ENCODE assay signal across 20 mouse cellular contexts in genomic region chr1:76247126-76247525, GRCm38 (mm10).
DNase-seq lines count a peak whose midpoint lies in the region; ATAC-seq lines count a peak whose summit lies in the region.
"Had no signal": no experiment of that assay in that cellular context is flagged by ENCODE, and none has a peak within 500 bp of the region (broad histone marks: within the 10 kb centered on the region; RNA-seq: fewer than 3 reads in every experiment).

No protein-coding gene starts in this region.

- H3K4me2 ChIP-seq in intestine, embryonic 14.5 days (ENCODE audit: low read length): no peak overlapping the region
- H3K4me2 ChIP-seq in intestine, embryonic 16.5 days (ENCODE audit: low read depth, low read length): no peak overlapping the region
- H3K4me2 ChIP-seq in embryonic facial prominence, embryonic 14.5 days (ENCODE audit: low read depth, low read length): no peak overlapping the region
- H3K4me2 ChIP-seq: embryonic facial prominence, embryonic 13.5 days; heart, embryonic 11.5 days; heart, embryonic 15.5 days; hindbrain, embryonic 14.5 days had no signal

- no peak overlapping the region for H3K9ac ChIP-seq in intestine, embryonic 14.5 days (ENCODE audit: low read length)
- H3K9ac ChIP-seq in intestine, embryonic 16.5 days (ENCODE audit: low read depth, low read length): no peak overlapping the region
- H3K9ac ChIP-seq in embryonic facial prominence, embryonic 14.5 days (ENCODE audit: low read depth, low read length): no peak overlapping the region
- H3K9ac ChIP-seq: embryonic facial prominence, embryonic 13.5 days; heart, embryonic 15.5 days had no signal

- H3K27me3 ChIP-seq in intestine, embryonic 14.5 days (replicated peaks; ENCODE audit: control insufficient read depth, insufficient read depth, low read length): no peaks in the 10 kb centered on the region
- H3K27me3 ChIP-seq in intestine, embryonic 16.5 days (replicated peaks; ENCODE audit: control insufficient read depth, insufficient read depth, low read length): no peaks in the 10 kb centered on the region
- H3K27me3 ChIP-seq in embryonic facial prominence, embryonic 14.5 days (replicated peaks; ENCODE audit: control insufficient read depth, insufficient read depth, low read length): no peaks in the 10 kb centered on the region
- H3K27me3 ChIP-seq: CH12.LX; embryonic facial prominence, embryonic 13.5 days; heart, embryonic 15.5 days had no signal

- H3K36me3 ChIP-seq in intestine, embryonic 14.5 days (ENCODE audit: control insufficient read depth, insufficient read depth, low read length): no peaks in the 10 kb centered on the region
- H3K36me3 ChIP-seq in intestine, embryonic 16.5 days (ENCODE audit: control insufficient read depth, insufficient read depth, low read length): no peaks in the 10 kb centered on the region
- no peaks in the 10 kb centered on the region for H3K36me3 ChIP-seq in embryonic facial prominence, embryonic 14.5 days (ENCODE audit: control insufficient read depth, insufficient read depth, low read length)
- H3K36me3 ChIP-seq: embryonic facial prominence, embryonic 13.5 days; heart, embryonic 15.5 days; hindbrain, embryonic 10.5 days had no signal

- H3K9me3 ChIP-seq in intestine, embryonic 14.5 days (ENCODE audit: control insufficient read depth, low read length): no peaks in the 10 kb centered on the region
- H3K9me3 ChIP-seq in intestine, embryonic 16.5 days (ENCODE audit: control insufficient read depth, low read length): no peaks in the 10 kb centered on the region
- no peaks in the 10 kb centered on the region for H3K9me3 ChIP-seq in embryonic facial prominence, embryonic 14.5 days (ENCODE audit: control insufficient read depth, low read length)
- H3K9me3 ChIP-seq: embryonic facial prominence, embryonic 13.5 days; heart, embryonic 15.5 days; hindbrain, embryonic 10.5 days had no signal

- 45% methylated on average over 8 of the region's 8 CpGs for WGBS in intestine, embryonic 14.5 days
- WGBS in intestine, embryonic 16.5 days: 48% methylated on average over 8 of the region's 8 CpGs
- 29% methylated on average over 8 of the region's 8 CpGs for WGBS in embryonic facial prominence, embryonic 14.5 days

- H3K4me3 ChIP-seq in intestine, embryonic 14.5 days (ENCODE audit: low read depth, low read length): no peak overlapping the region
- H3K4me3 ChIP-seq in intestine, embryonic 16.5 days (ENCODE audit: low read length): no peak overlapping the region
- H3K4me3 ChIP-seq in embryonic facial prominence, embryonic 14.5 days (ENCODE audit: low read depth, low read length): no peak overlapping the region
- H3K4me3 ChIP-seq: embryonic facial prominence, embryonic 13.5 days; heart, adult 2 months; heart, embryonic 15.5 days; hindbrain, embryonic 10.5 days had no signal

- no peak overlapping the region for H3K27ac ChIP-seq in intestine, embryonic 14.5 days (ENCODE audit: low read depth)
- no peak overlapping the region for H3K27ac ChIP-seq in intestine, embryonic 16.5 days (ENCODE audit: low read length)
- H3K27ac ChIP-seq in embryonic facial prominence, embryonic 14.5 days (replicated peaks; ENCODE audit: low read depth, low read length): no peak overlapping the region
- H3K27ac ChIP-seq: embryonic facial prominence, embryonic 13.5 days; heart, adult 2 months had no signal

- no peak for ATAC-seq in intestine, embryonic 14.5 days (replicated peaks; ENCODE audit: low FRiP score, low TSS enrichment, low read depth)
- ATAC-seq in intestine, embryonic 16.5 days: no peak
- no peak for ATAC-seq in embryonic facial prominence, embryonic 14.5 days (ENCODE audit: low read depth)
- no peak for ATAC-seq in cerebellum, adult (ENCODE audit: insufficient number of reproducible peaks, low FRiP score, low TSS enrichment)
- ATAC-seq: activated CD4-positive, CD25-positive, alpha-beta regulatory T cell, adult 4 months; intestine, postnatal 0 days; Patski had no signal

- H3K4me1 ChIP-seq in intestine, embryonic 14.5 days (replicated peaks; ENCODE audit: control insufficient read depth, insufficient read depth, low read length): no peaks in the 10 kb centered on the region
- H3K4me1 ChIP-seq in intestine, embryonic 16.5 days (ENCODE audit: control insufficient read depth, insufficient read depth, low read length): no peaks in the 10 kb centered on the region
- H3K4me1 ChIP-seq in embryonic facial prominence, embryonic 14.5 days (ENCODE audit: control insufficient read depth, insufficient read depth, low read length): peaks cover 16% of the 10 kb centered on the region

- DNase-seq in intestine, embryonic 14.5 days (ENCODE audit: low spot score): peak; percentile 42
- DNase-seq in embryo, embryonic 11 days: peak; percentile 33
- peak; percentile 58 for DNase-seq in embryonic facial prominence, embryonic 14.5 days (ENCODE audit: low spot score)
- no peak for DNase-seq in cerebellum, postnatal 36 days
- DNase-seq: adrenal gland, postnatal 14 days; cerebellum, adult 18-20 months; cerebellum, adult 9-11 months; gastrocnemius, postnatal 10 days; heart, adult 2 months had no signal

Comparison
In these comparisons a context has a peak if more than half of its experiments do, and no peak if none do; other contexts are left out.
1. DNase-seq: peak in intestine, embryonic 14.5 days (single experiment), embryo, embryonic 11 days (single experiment) and embryonic facial prominence, embryonic 14.5 days (single experiment); none in cerebellum, postnatal 36 days (0 of 2).